Mouse (Mus musculus) embryonic facial prominence, embryonic 11.5 days (tissue): ENCODE results near the gene Marcksl1. TPM values are rescaled to one million over a fixed set of nuclear protein-coding genes. Genes with fewer than 3 reads are reported as not detected.

ENCODE experiments used
- ATAC-seq: fragments of 200-750 bp; cut with Nextera tagmentation; replicated peaks from 2 replicates; pipeline ENCODE4 v1.8.0; 2017; ENCODE audit warnings: low read depth; ENCODE audit not compliant: insufficient number of reproducible peaks, low FRiP score, low TSS enrichment
- DNase-seq: peaks from one replicate; pipeline ENCODE4 v3.0.0-alpha.2; 2015; ENCODE audit warnings: low spot score
- H3K27ac ChIP-seq: fragments of 300-500 bp; sonication (generic); replicated peaks from 2 replicates; pipeline ENCODE4 v1.5.1; 2014; ENCODE audit warnings: mild to moderate bottlenecking, low read depth, low read length, control low read depth
- H3K27me3 ChIP-seq: fragments of 300-500 bp; sonication (generic); 2 replicates; pipeline ENCODE4 v1.6.1; 2014; ENCODE audit warnings: mild to moderate bottlenecking, low read length, moderate library complexity, mixed read lengths; ENCODE audit not compliant: control insufficient read depth, insufficient read depth
- H3K36me3 ChIP-seq: fragments of 300-500 bp; sonication (generic); replicated peaks from 2 replicates; pipeline ENCODE4 v1.6.1; 2014; ENCODE audit warnings: low read depth, mild to moderate bottlenecking, low read length, moderate library complexity, mixed read lengths; ENCODE audit not compliant: control insufficient read depth, insufficient read depth
- H3K4me1 ChIP-seq: fragments of 300-500 bp; sonication (generic); 2 replicates; pipeline ENCODE4 v1.6.1; 2014; ENCODE audit warnings: low read length, mixed read lengths; ENCODE audit not compliant: control insufficient read depth, insufficient read depth
- H3K4me2 ChIP-seq: fragments of 300-500 bp; sonication (generic); 2 replicates; pipeline ENCODE4 v1.6.1; 2014; ENCODE audit warnings: low read depth, mild to moderate bottlenecking, control low read depth, low read length, moderate library complexity
- H3K4me3 ChIP-seq: fragments of 300-500 bp; sonication (generic); 2 replicates; pipeline ENCODE4 v1.5.1; 2014; ENCODE audit warnings: low read depth, low read length, control low read depth
- H3K9ac ChIP-seq: fragments of 300-500 bp; sonication (generic); replicated peaks from 2 replicates; pipeline ENCODE4 v1.6.1; 2014; ENCODE audit warnings: mild to moderate bottlenecking, control low read depth, low read length
- H3K9me3 ChIP-seq: fragments of 300-500 bp; sonication (generic); replicated peaks from 2 replicates; pipeline ENCODE4 v1.6.1; 2016; ENCODE audit warnings: mild to moderate bottlenecking, low read length, inconsistent platforms, mixed read lengths; ENCODE audit not compliant: control insufficient read depth
- WGBS: fragments of 180-500 bp; shearing (Covaris S2); extraction: QIAGEN DNeasy Blood & Tissue Kit; methylation state at CpG from one replicate; pipeline ENCODE4 v1.1.7; 2014; 5-methylcytosine and 5-hydroxymethylcytosine counted together
- polyA plus RNA-seq: library from polyadenylated mRNA; unstranded; fragments of >200 nt; fragmentation: Nextera tagmentation; extraction: Ambion mirVana; gene quantifications from 2 replicates; pipeline ENCODE4 v1.2.1, GENCODE M21; 2014

Gene Marcksl1
- polyA plus RNA-seq, 1 experiment from 2014 or later: 1,559 TPM

- no peak for ATAC-seq
- H3K4me3 ChIP-seq: no peak overlapping the region
- H3K4me1 ChIP-seq: no peaks in the 10 kb centered on the region
- DNase-seq: no peak
- no peak overlapping the region for H3K9ac ChIP-seq
- no peaks in the 10 kb centered on the region for H3K27me3 ChIP-seq
- 83% methylated on average over 3 of the region's 3 CpGs for WGBS
- H3K36me3 ChIP-seq: no peaks in the 10 kb centered on the region
- H3K4me2 ChIP-seq: no peak overlapping the region
- no peaks in the 10 kb centered on the region for H3K9me3 ChIP-seq
- H3K27ac ChIP-seq: no peak overlapping the region
Observed at GRCm38 (mm10) chr4:129505511-129505910, 7.9 kb upstream of the Marcksl1 start.

- H3K4me2 ChIP-seq: no peak overlapping the region
- no peak for ATAC-seq
- WGBS: 60% methylated on average over 9 of the region's 10 CpGs
- no peak overlapping the region for H3K9ac ChIP-seq
- no peaks in the 10 kb centered on the region for H3K36me3 ChIP-seq
- no peaks in the 10 kb centered on the region for H3K9me3 ChIP-seq
- no peak overlapping the region for H3K4me3 ChIP-seq
- no peaks in the 10 kb centered on the region for H3K27me3 ChIP-seq
- no peaks in the 10 kb centered on the region for H3K4me1 ChIP-seq
- DNase-seq: no peak
- H3K27ac ChIP-seq: no peak overlapping the region
Observed at GRCm38 (mm10) chr4:129507434-129508236, 5.7 kb upstream of the Marcksl1 start.

GRCm38 (mm10) chr4:129508237-129508515 lies 5.2 kb upstream of the Marcksl1 start:
- Histone ChIP-seq H3K27me3 (no peaks in the 10 kb centered on the region), H3K4me2 (no peak overlapping the region), H3K9me3 (no peaks in the 10 kb centered on the region), H3K9ac (no peak overlapping the region), H3K27ac (no peak overlapping the region), H3K4me1 (no peaks in the 10 kb centered on the region; the same call in 1 of the 2 replicates), H3K4me3 (no peak overlapping the region), H3K36me3 (no peaks in the 10 kb centered on the region)
- 75% methylated on average over 3 of the region's 3 CpGs for WGBS
- ATAC-seq: no peak
- no peak for DNase-seq

GRCm38 (mm10) chr4:129508834-129509600 lies 4.4 kb upstream of the Marcksl1 start:
- ATAC-seq (no peak), DNase-seq (no peak)
- Histone ChIP-seq H3K4me2 (no peak overlapping the region), H3K27me3 (no peaks in the 10 kb centered on the region), H3K27ac (no peak overlapping the region), H3K9me3 (no peaks in the 10 kb centered on the region), H3K4me1 (no peaks in the 10 kb centered on the region; the same call in 1 of the 2 replicates), H3K9ac (no peak overlapping the region), H3K4me3 (no peak overlapping the region), H3K36me3 (no peaks in the 10 kb centered on the region)
- 70% methylated on average over 15 of the region's 15 CpGs for WGBS

GRCm38 (mm10) chr4:129509650-129510049 lies 3.7 kb upstream of the Marcksl1 start:
- Histone ChIP-seq H3K27me3 (no peaks in the 10 kb centered on the region), H3K4me3 (no peak overlapping the region), H3K9me3 (no peaks in the 10 kb centered on the region), H3K27ac (no peak overlapping the region), H3K9ac (no peak overlapping the region), H3K4me1 (no peaks in the 10 kb centered on the region; the same call in 1 of the 2 replicates), H3K4me2 (no peak overlapping the region), H3K36me3 (no peaks in the 10 kb centered on the region)
- 63% methylated on average over 3 of the region's 3 CpGs for WGBS
- ATAC-seq (no peak), DNase-seq (no peak)

GRCm38 (mm10) chr4:129510723-129511412 lies 2.5 kb upstream of the Marcksl1 start:
- Histone ChIP-seq H3K4me1 (no peaks in the 10 kb centered on the region; the same call in 1 of the 2 replicates), H3K27me3 (no peaks in the 10 kb centered on the region), H3K9me3 (no peaks in the 10 kb centered on the region), H3K4me2 (no peak overlapping the region), H3K36me3 (no peaks in the 10 kb centered on the region), H3K9ac (no peak overlapping the region), H3K4me3 (no peak overlapping the region), H3K27ac (no peak overlapping the region)
- ATAC-seq (no peak), DNase-seq (no peak)
- 33% methylated on average over 6 of the region's 6 CpGs for WGBS

- H3K4me2 ChIP-seq: no peak overlapping the region
- H3K36me3 ChIP-seq: peaks cover 1% of the 10 kb centered on the region
- no peaks in the 10 kb centered on the region; the same call in 1 of the 2 replicates for H3K4me1 ChIP-seq
- ATAC-seq (no peak), DNase-seq (no peak)
- no peak overlapping the region for H3K4me3 ChIP-seq
- no peak overlapping the region for H3K27ac ChIP-seq
- H3K27me3 ChIP-seq: no peaks in the 10 kb centered on the region
- H3K9ac ChIP-seq: no peak overlapping the region
- no peaks in the 10 kb centered on the region for H3K9me3 ChIP-seq
- WGBS: 18% methylated on average over 6 of the region's 6 CpGs
Observed at GRCm38 (mm10) chr4:129511413-129512096, 1.8 kb upstream of the Marcksl1 start.
